Mouse (Mus musculus) urinary bladder, postnatal 0 days (tissue): ENCODE data around the gene Ttc23l. TPM values are rescaled to one million over a fixed set of nuclear protein-coding genes. Genes with fewer than 3 reads are reported as not detected.

Experiments
- polyA plus RNA-seq: library from polyadenylated mRNA; unstranded; fragments of >200 nt; fragmentation: Nextera tagmentation; extraction: Ambion mirVana; gene quantifications from 2 replicates; pipeline ENCODE4 v1.2.1, GENCODE M21; 2015

Ttc23l gene
- polyA plus RNA-seq: 0.13 TPM in 1 of 2 replicates, not detected in the other

GRCm38 (mm10) chr15:10558465-10558864, at the start of gene Ttc23l:
Gene Ttc23l, minus strand, starts transcription at chr15:10558668.

GRCm38 (mm10) chr15:10485484-10486364, 72.7 kb downstream of the Ttc23l start, which contains the start of the genes Brix1 and Rad1:
Gene Brix1, minus strand, starts transcription at chr15:10485947.
Gene Rad1, plus strand, starts transcription at chr15:10486018.

GRCm38 (mm10) chr15:10470151-10470831, 88.2 kb downstream of the Ttc23l start, which contains the start of gene Dnajc21:
Gene Dnajc21, minus strand, starts transcription at chr15:10470516.

Other genes starting within 250 kb of the Ttc23l start
- not detected in 2 replicates for gene Gm21973, start 233.3 kb downstream of the Ttc23l start, polyA plus RNA-seq
- not detected in 2 replicates for gene Agxt2, start 200.1 kb downstream of the Ttc23l start, polyA plus RNA-seq
- 11.6 and 13.3 TPM in 2 replicates for gene Dnajc21, start 88.2 kb downstream of the Ttc23l start, polyA plus RNA-seq
- gene Brix1, start 72.7 kb downstream of the Ttc23l start, polyA plus RNA-seq: 69.0 and 84.1 TPM in 2 replicates
- gene Rad1, start 72.7 kb downstream of the Ttc23l start, polyA plus RNA-seq: 17.2 and 19.3 TPM in 2 replicates
- 12.6 and 16.3 TPM in 2 replicates for gene Rai14, start 156.0 kb upstream of the Ttc23l start, polyA plus RNA-seq